Mouse (Mus musculus): ENCODE data around the gene Wbp1l.

GRCm38 (mm10) chr19:46592751-46593439 lies 6.0 kb upstream of the Wbp1l start:
- no peak for TF ChIP-seq GATA1 (IDR thresholded peaks at IDR 0.05; ENCODE audit: low read length)
- TF ChIP-seq TAL1 (IDR thresholded peaks at IDR 0.05; ENCODE audit: low read length): no peak
